Mouse (Mus musculus): ENCODE measurements around the gene Slco4a1. TPM values are rescaled to one million over a fixed set of nuclear protein-coding genes. Genes with fewer than 3 reads are reported as not detected.

Gene Slco4a1
- polyA plus RNA-seq, 1 experiment, result not detected

- TF ChIP-seq GATA1 (IDR thresholded peaks at IDR 0.05; ENCODE audit: low read length), result no peak
Measured at GRCm38 (mm10) chr2:180513019-180513418, 57.0 kb downstream of the Slco4a1 start.

DNA sequence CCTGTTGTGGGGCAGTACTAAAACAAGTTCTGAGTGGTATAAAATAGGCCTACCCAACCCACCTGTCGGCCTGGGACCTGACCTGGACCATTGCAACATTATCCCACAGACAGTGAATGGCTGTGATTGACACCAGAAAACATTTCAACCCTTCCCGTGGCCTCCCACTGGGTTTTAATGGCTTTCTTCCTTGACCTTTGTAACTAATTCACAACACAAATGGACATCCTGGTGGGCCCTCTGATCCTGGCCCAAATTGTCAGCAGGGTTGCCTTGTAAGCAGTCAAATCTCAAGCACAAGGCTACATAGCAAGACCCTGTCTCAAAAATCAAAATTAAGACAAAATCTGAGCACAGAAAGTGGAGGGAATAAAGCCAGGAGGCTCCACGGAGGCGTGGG, 57.8 kb downstream of the Slco4a1 start:
- no peak for TF ChIP-seq GATA1 (IDR thresholded peaks at IDR 0.05; ENCODE audit: low read length)

GRCm38 (mm10) chr2:180521437-180522221, 65.6 kb downstream of the Slco4a1 start:
- TF ChIP-seq GATA1 (IDR thresholded peaks at IDR 0.05; ENCODE audit: low read length), result no peak

GRCm38 (mm10) chr2:180522825-180523224, 66.8 kb downstream of the Slco4a1 start:
- no peak for TF ChIP-seq GATA1 (IDR thresholded peaks at IDR 0.05; ENCODE audit: low read length)

Other genes with a start within 250 kb of the Slco4a1 start
- gene Lama5, start 230.4 kb upstream of the Slco4a1 start, polyA plus RNA-seq (2012), result 27.7 and 30.0 TPM in 2 replicates
- 70.2 and 1,101 TPM in 2 replicates for gene Rps21, start 198.9 kb upstream of the Slco4a1 start, polyA plus RNA-seq (2012)
- 18.0 and 25.1 TPM in 2 replicates for gene Cables2, start 182.7 kb upstream of the Slco4a1 start, polyA plus RNA-seq (2012)
- not detected in 2 replicates for gene Rbbp8nl, start 166.4 kb upstream of the Slco4a1 start, polyA plus RNA-seq (2012)
- gene Gata5, start 121.5 kb upstream of the Slco4a1 start, polyA plus RNA-seq (2012), result not detected in 2 replicates
- gene Ntsr1, start 43.7 kb downstream of the Slco4a1 start, polyA plus RNA-seq (2012), result not detected in 2 replicates
- gene Mrgbp, start 125.1 kb downstream of the Slco4a1 start, polyA plus RNA-seq (2012), result 21.5 and 24.9 TPM in 2 replicates
- gene Ogfr, start 133.0 kb downstream of the Slco4a1 start, polyA plus RNA-seq (2012), result 142 and 171 TPM in 2 replicates
- 0.09 and 0.15 TPM in 2 replicates for gene Col9a3, start 141.5 kb downstream of the Slco4a1 start, polyA plus RNA-seq (2012)
- gene Tcfl5, start 186.5 kb downstream of the Slco4a1 start, polyA plus RNA-seq (2012), result not detected in 2 replicates

All from G1E-ER4 (cell line).